Mouse (Mus musculus): Measurements from ENCODE around the gene Gclm. TPM values are rescaled to one million over a fixed set of nuclear protein-coding genes. Genes with fewer than 3 reads are reported as not detected.
A peak's percentile ranks its signal among the peaks of the same experiment; 100 is the strongest.
"Not testable (repeated sequence)": the region's sequence is repeated elsewhere in the genome, so short reads cannot be mapped to it uniquely, and the experiment has no call there.

Gene Gclm
- polyA plus RNA-seq, 1 experiment: 123 TPM

- no peak for TF ChIP-seq POLR2A (IDR thresholded peaks at IDR 0.05; ENCODE audit: insufficient read depth, low read length)
- no peak for TF ChIP-seq EP300 (IDR thresholded peaks at IDR 0.05; ENCODE audit: insufficient read depth, low read depth, low read length)
- no peak for TF ChIP-seq CTCF (IDR thresholded peaks at IDR 0.05; ENCODE audit: low read depth, low read length)
These were observed 43.3 kb downstream of the Gclm start for GRCm38 (mm10) chr3:122288613-122289195.

GRCm38 (mm10) chr3:122289344-122289743 is 44.0 kb downstream of the Gclm start:
- not testable (repeated sequence) for H3K27me3 ChIP-seq (ENCODE audit: control insufficient read depth, insufficient read depth, low read length, poor library complexity, severe bottlenecking); H3K4me3 ChIP-seq (ENCODE audit: low read depth, low read length); H3K27ac ChIP-seq (ENCODE audit: insufficient read depth, low read length); H3K4me1 ChIP-seq (ENCODE audit: control insufficient read depth, insufficient read depth, low read length); H3K9me3 ChIP-seq (replicated peaks; ENCODE audit: control insufficient read depth, insufficient read depth, low read length, poor library complexity, severe bottlenecking); H3K36me3 ChIP-seq (ENCODE audit: control insufficient read depth, insufficient read depth, low read length, poor library complexity, severe bottlenecking); H3K9ac ChIP-seq (ENCODE audit: low read depth, poor library complexity, severe bottlenecking)

More at GRCm38 (mm10) chr3:122288613-122289195, 43.3 kb downstream of the Gclm start:
- H3K27ac ChIP-seq (ENCODE audit: insufficient read depth, low read length): no peak overlapping the region
- H3K4me1 ChIP-seq (ENCODE audit: control insufficient read depth, insufficient read depth, low read length): no peaks in the 10 kb centered on the region
- H3K36me3 ChIP-seq (ENCODE audit: control insufficient read depth, insufficient read depth, low read length, poor library complexity, severe bottlenecking): peaks cover 14% of the 10 kb centered on the region
- no peak overlapping the region for H3K9ac ChIP-seq (ENCODE audit: low read depth, poor library complexity, severe bottlenecking)
- no peaks in the 10 kb centered on the region for H3K9me3 ChIP-seq (replicated peaks; ENCODE audit: control insufficient read depth, insufficient read depth, low read length, poor library complexity, severe bottlenecking)
- no peak overlapping the region for H3K4me3 ChIP-seq (ENCODE audit: low read depth, low read length)
- H3K27me3 ChIP-seq (ENCODE audit: control insufficient read depth, insufficient read depth, low read length, poor library complexity, severe bottlenecking): no peaks in the 10 kb centered on the region

GRCm38 (mm10) chr3:122290696-122291095 is 45.3 kb downstream of the Gclm start:
- Histone ChIP-seq H3K9me3 (replicated peaks; ENCODE audit: control insufficient read depth, insufficient read depth, low read length, poor library complexity, severe bottlenecking) (no peaks in the 10 kb centered on the region), H3K27ac (ENCODE audit: insufficient read depth, low read length) (no peak overlapping the region), H3K27me3 (ENCODE audit: control insufficient read depth, insufficient read depth, low read length, poor library complexity, severe bottlenecking) (no peaks in the 10 kb centered on the region), H3K9ac (ENCODE audit: low read depth, poor library complexity, severe bottlenecking) (no peak overlapping the region), H3K36me3 (ENCODE audit: control insufficient read depth, insufficient read depth, low read length, poor library complexity, severe bottlenecking) (no peaks in the 10 kb centered on the region), H3K4me3 (ENCODE audit: low read depth, low read length) (no peak overlapping the region), H3K4me1 (ENCODE audit: control insufficient read depth, insufficient read depth, low read length) (no peaks in the 10 kb centered on the region)
- no peak for TF ChIP-seq EP300 (IDR thresholded peaks at IDR 0.05; ENCODE audit: insufficient read depth, low read depth, low read length)
- no peak for TF ChIP-seq POLR2A (IDR thresholded peaks at IDR 0.05; ENCODE audit: insufficient read depth, low read length)
- no peak for TF ChIP-seq CTCF (IDR thresholded peaks at IDR 0.05; ENCODE audit: low read depth, low read length)

GRCm38 (mm10) chr3:122291828-122292227 is 46.5 kb downstream of the Gclm start:
- H3K4me3 ChIP-seq (ENCODE audit: low read depth, low read length): no peak overlapping the region
- no peaks in the 10 kb centered on the region for H3K36me3 ChIP-seq (ENCODE audit: control insufficient read depth, insufficient read depth, low read length, poor library complexity, severe bottlenecking)
- H3K9ac ChIP-seq (ENCODE audit: low read depth, poor library complexity, severe bottlenecking): no peak overlapping the region
- no peak for TF ChIP-seq POLR2A (IDR thresholded peaks at IDR 0.05; ENCODE audit: insufficient read depth, low read length)
- no peak for TF ChIP-seq CTCF (IDR thresholded peaks at IDR 0.05; ENCODE audit: low read depth, low read length)
- 0 out of 2 replicates have a peak, but pooled peaks have one; percentile 16 for TF ChIP-seq EP300 (IDR thresholded peaks at IDR 0.05; ENCODE audit: insufficient read depth, low read depth, low read length)
- no peak overlapping the region for H3K27ac ChIP-seq (ENCODE audit: insufficient read depth, low read length)
- no peaks in the 10 kb centered on the region for H3K4me1 ChIP-seq (ENCODE audit: control insufficient read depth, insufficient read depth, low read length)
- no peaks in the 10 kb centered on the region for H3K27me3 ChIP-seq (ENCODE audit: control insufficient read depth, insufficient read depth, low read length, poor library complexity, severe bottlenecking)
- no peaks in the 10 kb centered on the region for H3K9me3 ChIP-seq (replicated peaks; ENCODE audit: control insufficient read depth, insufficient read depth, low read length, poor library complexity, severe bottlenecking)

GRCm38 (mm10) chr3:122292300-122293222 is 47.2 kb downstream of the Gclm start:
- Histone ChIP-seq H3K9me3 (replicated peaks; ENCODE audit: control insufficient read depth, insufficient read depth, low read length, poor library complexity, severe bottlenecking) (no peaks in the 10 kb centered on the region), H3K4me1 (ENCODE audit: control insufficient read depth, insufficient read depth, low read length) (no peaks in the 10 kb centered on the region), H3K36me3 (ENCODE audit: control insufficient read depth, insufficient read depth, low read length, poor library complexity, severe bottlenecking) (no peaks in the 10 kb centered on the region), H3K4me3 (ENCODE audit: low read depth, low read length) (peak overlapping the region; percentile 95), H3K9ac (ENCODE audit: low read depth, poor library complexity, severe bottlenecking) (peak overlapping the region; percentile 99), H3K27me3 (ENCODE audit: control insufficient read depth, insufficient read depth, low read length, poor library complexity, severe bottlenecking) (no peaks in the 10 kb centered on the region), H3K27ac (ENCODE audit: insufficient read depth, low read length) (no peak overlapping the region)
- TF ChIP-seq EP300 (IDR thresholded peaks at IDR 0.05; ENCODE audit: insufficient read depth, low read depth, low read length) (peak; percentile 57; the same call in 1 of the 2 replicates), POLR2A (IDR thresholded peaks at IDR 0.05; ENCODE audit: insufficient read depth, low read length) (no peak), CTCF (IDR thresholded peaks at IDR 0.05; ENCODE audit: low read depth, low read length) (no peak)
